In genomic region chr12:11379396-11379795, GRCm38 (mm10) we compare ENCODE assay signal across 12 mouse cellular contexts.
"Had no signal": no experiment of that assay in that cellular context is flagged by ENCODE, and none has a peak within 500 bp of the region (broad histone marks: within the 10 kb centered on the region; RNA-seq: fewer than 3 reads in every experiment).

No protein-coding gene starts in this region.

- DNase-seq: left cerebral cortex, postnatal 4 days; liver; liver, embryonic 13.5 days; liver, postnatal 0 days; lung, adult 18-20 months; lung, adult 2 months; lung, embryonic 14.5 days; lung, postnatal 10 days; lung, postnatal 14 days; lung, postnatal 36 days; lung, postnatal 4 days; midbrain, embryonic 14.5 days had no signal
